In genomic region chr12:108592866-108593265, GRCm38 (mm10) we compare ENCODE assay signal across 35 mouse cellular contexts.
"Had no signal": no experiment of that assay in that cellular context is flagged by ENCODE, and none has a peak within 500 bp of the region (broad histone marks: within the 10 kb centered on the region; RNA-seq: fewer than 3 reads in every experiment).

No protein-coding gene starts in this region.

- H3K9me3 ChIP-seq: heart, embryonic 10.5 days; heart, embryonic 12.5 days; heart, embryonic 13.5 days; heart, embryonic 15.5 days; hindbrain, embryonic 10.5 days; hindbrain, embryonic 12.5 days; hindbrain, embryonic 13.5 days; hindbrain, embryonic 15.5 days; intestine, embryonic 15.5 days; kidney, embryonic 15.5 days had no signal

- H3K36me3 ChIP-seq: heart, embryonic 15.5 days; hindbrain, embryonic 12.5 days; intestine, embryonic 15.5 days had no signal

- H3K4me2 ChIP-seq: heart, embryonic 11.5 days; heart, embryonic 12.5 days; heart, embryonic 13.5 days; heart, embryonic 15.5 days; hindbrain, embryonic 12.5 days; hindbrain, embryonic 13.5 days; hindbrain, embryonic 14.5 days; hindbrain, embryonic 15.5 days; intestine, embryonic 15.5 days; kidney, embryonic 15.5 days had no signal

- H3K27me3 ChIP-seq: heart, embryonic 12.5 days; heart, embryonic 13.5 days; heart, embryonic 15.5 days; hindbrain, embryonic 12.5 days; hindbrain, embryonic 13.5 days; hindbrain, embryonic 15.5 days; intestine, embryonic 15.5 days; kidney, embryonic 15.5 days had no signal

- H3K4me3 ChIP-seq: heart, embryonic 10.5 days; heart, embryonic 12.5 days; heart, embryonic 13.5 days; heart, embryonic 15.5 days; hindbrain, embryonic 10.5 days; hindbrain, embryonic 12.5 days; hindbrain, embryonic 13.5 days; hindbrain, embryonic 15.5 days; intestine, embryonic 15.5 days; kidney, embryonic 15.5 days; layer of hippocampus, adult 2 months; left cerebral cortex, adult 2 months had no signal

- H3K9ac ChIP-seq: heart, embryonic 12.5 days; heart, embryonic 13.5 days; heart, embryonic 15.5 days; hindbrain, embryonic 12.5 days; hindbrain, embryonic 13.5 days; hindbrain, embryonic 14.5 days; hindbrain, embryonic 15.5 days; intestine, embryonic 15.5 days; kidney, embryonic 15.5 days had no signal

- ATAC-seq: hindbrain, embryonic 16.5 days; hindbrain, postnatal 0 days; inflammation-experienced regulatory T-cells, adult 6 months; intestine, embryonic 15.5 days; intestine, embryonic 16.5 days; intestine, postnatal 0 days had no signal

- H3K4me1 ChIP-seq: heart, embryonic 15.5 days; hindbrain, embryonic 15.5 days; intestine, embryonic 15.5 days had no signal

- DNase-seq: heart, postnatal 10 days; heart, postnatal 36 days; heart, postnatal 4 days; kidney, adult 11 months; kidney, adult 18-20 months; kidney, adult 2 months; kidney, adult 8-10 months; kidney, adult 9 months; kidney, postnatal 10 days; kidney, postnatal 14 days; kidney, postnatal 25 days; kidney, postnatal 36 days; kidney, postnatal 4 days; layer of hippocampus, adult 9-11 months; layer of hippocampus, postnatal 36 days had no signal

- H3K27ac ChIP-seq: heart, embryonic 10.5 days; heart, embryonic 13.5 days; heart, embryonic 15.5 days; hindbrain, embryonic 10.5 days; hindbrain, embryonic 12.5 days; hindbrain, embryonic 13.5 days; hindbrain, embryonic 14.5 days; hindbrain, embryonic 15.5 days; hindbrain, postnatal 0 days; intestine, embryonic 15.5 days; kidney, embryonic 15.5 days; kidney, postnatal 0 days; layer of hippocampus, adult 2 months; left cerebral cortex, adult 2 months had no signal
